Mouse (Mus musculus) midbrain, embryonic 16.5 days (tissue): Measurements from ENCODE around the gene Trabd. TPM values are rescaled to one million over a fixed set of nuclear protein-coding genes. Genes with fewer than 3 reads are reported as not detected.
A peak's percentile ranks its signal among the peaks of the same experiment; 100 is the strongest.

ENCODE experiments used
- ATAC-seq: fragments of 200-750 bp; cut with Nextera tagmentation; 2 replicates; pipeline ENCODE4 v1.8.0; 2017; ENCODE audit warnings: moderate TSS enrichment
- H3K27ac ChIP-seq: fragments of 300-500 bp; sonication (generic); 2 replicates; pipeline ENCODE4 v1.5.1; 2014; ENCODE audit warnings: mild to moderate bottlenecking, low read length, mixed read lengths
- H3K27me3 ChIP-seq: fragments of 300-500 bp; sonication (generic); 2 replicates; pipeline ENCODE4 v1.6.1; 2014; ENCODE audit warnings: low read depth, low read length, mixed read lengths; ENCODE audit not compliant: control insufficient read depth, insufficient read depth
- H3K36me3 ChIP-seq: fragments of 300-500 bp; sonication (generic); 2 replicates; pipeline ENCODE4 v1.6.1; 2014; ENCODE audit warnings: mild to moderate bottlenecking, low read length, moderate library complexity, mixed read lengths; ENCODE audit not compliant: control insufficient read depth, insufficient read depth
- H3K4me1 ChIP-seq: fragments of 300-500 bp; sonication (generic); 2 replicates; pipeline ENCODE4 v1.6.1; 2014; ENCODE audit warnings: mild to moderate bottlenecking, low read length, mixed read lengths; ENCODE audit not compliant: control insufficient read depth, insufficient read depth
- H3K4me2 ChIP-seq: fragments of 300-500 bp; sonication (generic); 2 replicates; pipeline ENCODE4 v1.6.1; 2014; ENCODE audit warnings: mild to moderate bottlenecking, low read length, mixed read lengths
- H3K4me3 ChIP-seq: fragments of 300-500 bp; sonication (generic); 2 replicates; pipeline ENCODE4 v1.5.1; 2014; ENCODE audit warnings: low read depth, mild to moderate bottlenecking, low read length, moderate library complexity, mixed read lengths
- H3K9ac ChIP-seq: fragments of 300-500 bp; sonication (generic); 2 replicates; pipeline ENCODE4 v1.6.1; 2014; ENCODE audit warnings: low read depth, low read length, mixed read lengths
- H3K9me3 ChIP-seq: fragments of 300-500 bp; sonication (generic); replicated peaks from 2 replicates; pipeline ENCODE4 v1.6.1; 2014; ENCODE audit warnings: mild to moderate bottlenecking, low read length, mixed read lengths; ENCODE audit not compliant: control insufficient read depth, poor library complexity, severe bottlenecking
- WGBS: fragments of 180-500 bp; shearing (Covaris S2); extraction: QIAGEN DNeasy Blood & Tissue Kit; methylation state at CpG from one replicate; pipeline ENCODE4 v1.1.7; 2014; 5-methylcytosine and 5-hydroxymethylcytosine counted together
- polyA plus RNA-seq: library from polyadenylated mRNA; unstranded; fragments of >200 nt; fragmentation: Nextera tagmentation; extraction: Ambion mirVana; gene quantifications from 2 replicates; pipeline ENCODE4 v1.2.1, GENCODE M21; 2015

The Trabd gene
- polyA plus RNA-seq, 1 experiment from 2014 or later: 36.8 TPM

- Histone ChIP-seq H3K9ac (peak within 1 kb of the TSS; percentile 75), H3K36me3 (0 out of 2 replicates have a peak, but pooled peaks cover 3% of the 10 kb centered on the region), H3K4me2 (peak within 1 kb of the TSS; percentile 82), H3K27me3 (no peaks in the 10 kb centered on the region), H3K9me3 (no peaks in the 10 kb centered on the region), H3K4me3 (peak within 1 kb of the TSS; percentile 61), H3K4me1 (peaks cover 18% of the 10 kb centered on the region), H3K27ac (peak within 1 kb of the TSS; percentile 86)
- peak; percentile 83 for ATAC-seq
- 3% methylated on average over 36 of the region's 36 CpGs for WGBS
Measured at GRCm38 (mm10) chr15:89128382-89129350, 53.7 kb downstream of the Trabd start, which contains the start of gene Hdac10. TSS of gene Hdac10 (minus strand) at chr15:89128700.

GRCm38 (mm10) chr15:89130245-89130644 lies 55.3 kb downstream of the Trabd start:
- Histone ChIP-seq H3K4me3 (no peak overlapping the region), H3K9ac (no peak overlapping the region), H3K27me3 (no peaks in the 10 kb centered on the region), H3K4me2 (no peak overlapping the region), H3K27ac (no peak overlapping the region), H3K9me3 (no peaks in the 10 kb centered on the region), H3K36me3 (0 out of 2 replicates have a peak, but pooled peaks cover 3% of the 10 kb centered on the region), H3K4me1 (peaks cover 13% of the 10 kb centered on the region)
- no peak for ATAC-seq

- Histone ChIP-seq H3K27ac (no peak overlapping the region), H3K4me2 (no peak overlapping the region), H3K4me3 (no peak overlapping the region), H3K9me3 (no peaks in the 10 kb centered on the region), H3K4me1 (peaks cover 13% of the 10 kb centered on the region), H3K9ac (no peak overlapping the region), H3K27me3 (no peaks in the 10 kb centered on the region), H3K36me3 (no peaks in the 10 kb centered on the region)
- 92% methylated on average over 3 of the region's 3 CpGs for WGBS
- no peak for ATAC-seq
Measured at GRCm38 (mm10) chr15:89131316-89131715, 56.4 kb downstream of the Trabd start.

Other genes with a start within 250 kb of the Trabd start
- gene Pim3, start 212.9 kb upstream of the Trabd start, polyA plus RNA-seq: 64.7 and 67.5 TPM in 2 replicates
- gene Ttll8, start 120.7 kb upstream of the Trabd start, polyA plus RNA-seq: 0.16 and 0.34 TPM in 2 replicates
- gene Mlc1, start 96.1 kb upstream of the Trabd start, polyA plus RNA-seq: 21.0 and 31.5 TPM in 2 replicates
- gene Mov10l1, start 92.2 kb upstream of the Trabd start, polyA plus RNA-seq: not detected in 2 replicates
- 7.5 and 9.5 TPM in 2 replicates for gene Panx2, start 15.4 kb upstream of the Trabd start, polyA plus RNA-seq
- 17.8 and 19.1 TPM in 2 replicates for gene Selenoo, start 14.0 kb downstream of the Trabd start, polyA plus RNA-seq
- 18.5 and 19.1 TPM in 2 replicates for gene Tubgcp6, start 48.0 kb downstream of the Trabd start, polyA plus RNA-seq
- 30.6 and 31.0 TPM in 2 replicates for gene Hdac10, start 53.6 kb downstream of the Trabd start, polyA plus RNA-seq
- 3.0 and 4.4 TPM in 2 replicates for gene Mapk12, start 65.6 kb downstream of the Trabd start, polyA plus RNA-seq
- gene Mapk11, start 74.5 kb downstream of the Trabd start, polyA plus RNA-seq: 29.0 and 32.6 TPM in 2 replicates
- 90.1 and 92.1 TPM in 2 replicates for gene Plxnb2, start 105.7 kb downstream of the Trabd start, polyA plus RNA-seq
- 120 and 124 TPM in 2 replicates for gene Dennd6b, start 121.4 kb downstream of the Trabd start, polyA plus RNA-seq
- 76.7 and 82.0 TPM in 2 replicates for gene Ppp6r2, start 136.4 kb downstream of the Trabd start, polyA plus RNA-seq
- 92.9 and 101 TPM in 2 replicates for gene Sbf1, start 240.2 kb downstream of the Trabd start, polyA plus RNA-seq
- gene Adm2, start 247.6 kb downstream of the Trabd start, polyA plus RNA-seq: not detected in 2 replicates